1 mouse cellular context compared by ENCODE assay signal in the genomic region with DNA sequence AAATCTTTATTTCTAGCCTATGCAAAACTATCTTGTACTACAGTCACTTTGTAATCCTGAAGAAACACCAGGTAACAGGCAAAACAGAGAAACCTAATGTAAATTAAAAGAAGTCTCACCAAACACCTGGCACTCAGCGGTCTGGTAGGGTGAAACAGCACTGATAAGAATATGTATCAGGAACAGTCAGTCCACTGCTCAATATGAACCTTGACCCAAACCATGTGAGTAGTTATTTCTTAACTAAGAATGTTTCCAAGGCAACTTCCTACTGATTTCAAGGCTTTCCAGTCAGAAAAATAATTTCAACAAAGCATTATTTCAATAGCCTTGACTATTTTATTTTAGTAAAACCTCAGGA.
A peak's percentile ranks its signal among the peaks of the same experiment; 100 is the strongest.
TF ChIP-seq lines count a peak whose summit lies in the region.

No protein-coding gene starts in this region.

TF ChIP-seq in MEL, 35 proteins besides CTCF, POLR2A, EP300 and RAD21 (continued from another document):
- TF ChIP-seq POLR2AphosphoS2 (IDR thresholded peaks at IDR 0.05; ENCODE audit: low read length), result no peak
- TF ChIP-seq NRF1 (IDR thresholded peaks at IDR 0.05; ENCODE audit: insufficient read depth, low read depth, low read length, poor library complexity, severe bottlenecking), result no peak
- peak; percentile 47 for TF ChIP-seq TCF12 (IDR thresholded peaks at IDR 0.05; ENCODE audit: low read depth, low read length)
- no peak for TF ChIP-seq MYB (IDR thresholded peaks at IDR 0.05; ENCODE audit: low read depth, low read length)
- no peak for TF ChIP-seq TBP (IDR thresholded peaks at IDR 0.05; ENCODE audit: low read depth, low read length)
